Mouse (Mus musculus): ENCODE results near the gene Cttnbp2nl. TPM values are rescaled to one million over a fixed set of nuclear protein-coding genes. Genes with fewer than 3 reads are reported as not detected.

The Cttnbp2nl gene
- polyA plus RNA-seq, 1 experiment from 2014 or later: 29.9 TPM

Other genes with a start within 250 kb of the Cttnbp2nl start
- gene Mov10, start 234.6 kb downstream of the Cttnbp2nl start, polyA plus RNA-seq (2015; fragmentation: Nextera tagmentation; extraction: Ambion mirVana): 44.7 and 47.0 TPM in 2 replicates
- 38.6 and 42.4 TPM in 2 replicates for gene St7l, start 189.1 kb downstream of the Cttnbp2nl start, polyA plus RNA-seq (2015; fragmentation: Nextera tagmentation; extraction: Ambion mirVana)
- 173 and 183 TPM in 2 replicates for gene Capza1, start 188.6 kb downstream of the Cttnbp2nl start, polyA plus RNA-seq (2015; fragmentation: Nextera tagmentation; extraction: Ambion mirVana)
- 1.3 and 1.6 TPM in 2 replicates for gene Wnt2b, start 91.2 kb downstream of the Cttnbp2nl start, polyA plus RNA-seq (2015; fragmentation: Nextera tagmentation; extraction: Ambion mirVana)
- not detected in 2 replicates for gene 4930564D02Rik, start 13.7 kb upstream of the Cttnbp2nl start, polyA plus RNA-seq (2015; fragmentation: Nextera tagmentation; extraction: Ambion mirVana)

Measured in embryonic facial prominence, embryonic 15.5 days (tissue).